Mouse (Mus musculus) spleen, postnatal 14 days (tissue): ENCODE measurements at regions not wholly inside any gene's neighbourhood (a gene's known extent, or its start where the extent isn't known, plus 50 kb on each side); places are given as distances from the start of the nearest gene placed in this dataset.

Experiments
- DNase-seq, 2 experiments: peaks; one replicate each; pipeline ENCODE4 v3.0.0; 2021 to 2022; ENCODE audit warnings: low spot score in 2 of 2

- DNase-seq = no peak
Observed at GRCm38 (mm10) chr6:52429204-52429552, 115.9 kb downstream of the Evx1 start.

- DNase-seq = no peak
Observed at GRCm38 (mm10) chr6:52433234-52433633, 119.9 kb downstream of the Evx1 start.

GRCm38 (mm10) chr6:52434771-52435170 is 121.5 kb downstream of the Evx1 start:
- no peak for DNase-seq

- DNase-seq = no peak
Observed at GRCm38 (mm10) chr6:52435358-52435757, 122.1 kb downstream of the Evx1 start.

- no peak for DNase-seq
Observed at GRCm38 (mm10) chr6:52438366-52438765, 125.1 kb downstream of the Evx1 start.

- DNase-seq = no peak
Observed at GRCm38 (mm10) chr6:52439204-52439603, 125.9 kb downstream of the Evx1 start.

GRCm38 (mm10) chr6:52440160-52440559 is 126.9 kb downstream of the Evx1 start:
- DNase-seq = no peak

GRCm38 (mm10) chr6:52443112-52443984 is 130.1 kb downstream of the Evx1 start:
- DNase-seq = no peak

GRCm38 (mm10) chr6:52458828-52459227 is 145.5 kb downstream of the Evx1 start:
- DNase-seq = no peak

- no peak for DNase-seq
Observed at GRCm38 (mm10) chr6:52461186-52461585, 147.9 kb downstream of the Evx1 start.

- DNase-seq = no peak
Observed at GRCm38 (mm10) chr6:52463369-52463768, 150.1 kb downstream of the Evx1 start.

- DNase-seq = no peak
Observed at GRCm38 (mm10) chr6:52464571-52464970, 151.3 kb downstream of the Evx1 start.

GRCm38 (mm10) chr6:52465834-52466525 is 152.7 kb downstream of the Evx1 start:
- no peak for DNase-seq

- DNase-seq = no peak
Observed at GRCm38 (mm10) chr6:52470831-52471230, 157.5 kb downstream of the Evx1 start.

- DNase-seq = no peak
Observed at GRCm38 (mm10) chr6:52471384-52471957, 158.2 kb downstream of the Evx1 start.

GRCm38 (mm10) chr6:52472008-52472407 is 158.7 kb downstream of the Evx1 start:
- no peak for DNase-seq

GRCm38 (mm10) chr6:52473042-52473589 is 159.8 kb downstream of the Evx1 start:
- no peak for DNase-seq

GRCm38 (mm10) chr6:52473924-52474323 is 160.6 kb downstream of the Evx1 start:
- no peak for DNase-seq

GRCm38 (mm10) chr6:52475676-52476075 is 162.4 kb downstream of the Evx1 start:
- DNase-seq = no peak

- no peak for DNase-seq
Observed at GRCm38 (mm10) chr6:52476907-52477306, 163.3 kb downstream of the Hibadh start.

- DNase-seq = peak in 1 of 2 experiments; percentile 2
Observed at GRCm38 (mm10) chr6:52477380-52477779, 162.8 kb downstream of the Hibadh start.

- DNase-seq = no peak
Observed at GRCm38 (mm10) chr6:52478624-52479023, 161.6 kb downstream of the Hibadh start.
